Mouse (Mus musculus) cerebellum, adult 2 months (tissue): ENCODE data around the gene Wars2.

ENCODE experiments used
- CTCF ChIP-seq: fragments of 200-500 bp; IDR thresholded peaks from 2 replicates; pipeline ENCODE4 v1.5.1; 2011; ENCODE audit warnings: low read depth, mild to moderate bottlenecking, control low read depth, low read length, moderate library complexity, borderline replicate concordance; ENCODE audit not compliant: insufficient read depth
- POLR2A ChIP-seq: fragments of 200-500 bp; IDR thresholded peaks from 2 replicates; pipeline ENCODE4 v1.6.1; 2011; ENCODE audit warnings: low read length, control low read depth, borderline replicate concordance; ENCODE audit not compliant: insufficient read depth

- TF ChIP-seq POLR2A (no peak), CTCF (peak; percentile 32; the same call in 1 of the 2 replicates)
Observed at GRCm38 (mm10) chr3:99233393-99234318, 92.8 kb downstream of the Wars2 start.
